ENCODE assay signal across 8 mouse cellular contexts in genomic region chr19:4169810-4170209, GRCm38 (mm10). TPM values are rescaled to one million over a fixed set of nuclear protein-coding genes. Genes with fewer than 3 reads are reported as not detected.
A peak's percentile ranks its signal among the peaks of the same experiment; 100 is the strongest.
DNase-seq lines count a peak whose midpoint lies in the region; ATAC-seq and TF ChIP-seq lines count a peak whose summit lies in the region.

No protein-coding gene starts in this region.

- peak overlapping the region; percentile 85 for H3K4me2 ChIP-seq in kidney, embryonic 16.5 days (replicated peaks; ENCODE audit: low read depth, low read length)

- TF ChIP-seq POLR2A in cerebellum, adult 2 months (IDR thresholded peaks at IDR 0.05; ENCODE audit: borderline replicate concordance, insufficient read depth, low read length): no peak

- no peak for DNase-seq in kidney, adult 9 months
- DNase-seq in cerebellum, adult 2 months: peak in 1 of 2 experiments; percentile 69
- no peak for DNase-seq in hindbrain, embryonic 10.5 days (ENCODE audit: low spot score)
- no peak for DNase-seq in midbrain, embryonic 10.5 days (ENCODE audit: low spot score)
- no peak for DNase-seq in left cerebral cortex, adult 18-20 months (ENCODE audit: low spot score in 2 of 2)
- DNase-seq in right cerebral cortex, postnatal 36 days (ENCODE audit: low spot score in 2 of 2): no peak
- no peak for DNase-seq in layer of hippocampus, adult 9-11 months

- H3K4me1 ChIP-seq in kidney, embryonic 16.5 days (ENCODE audit: insufficient read depth, low read length): peaks cover 29% of the 10 kb centered on the region
- peaks cover 5% of the 10 kb centered on the region; the same call in 1 of the 2 replicates for H3K4me1 ChIP-seq in cerebellum, adult 2 months (ENCODE audit: control insufficient read depth, insufficient read depth, low read length)
- H3K4me1 ChIP-seq in hindbrain, embryonic 10.5 days (replicated peaks): peaks cover 38% of the 10 kb centered on the region
- peaks cover 23% of the 10 kb centered on the region for H3K4me1 ChIP-seq in midbrain, embryonic 10.5 days

- H3K9ac ChIP-seq in kidney, embryonic 16.5 days (replicated peaks; ENCODE audit: low read length): peak overlapping the region; percentile 88

- ATAC-seq in kidney, embryonic 16.5 days (ENCODE audit: low FRiP score, low TSS enrichment): peak; percentile 58

- peak overlapping the region; percentile 74 for H3K27ac ChIP-seq in kidney, embryonic 16.5 days (ENCODE audit: low read length)
- H3K27ac ChIP-seq in cerebellum, adult 2 months (ENCODE audit: insufficient read depth, low read length): peak overlapping the region; percentile 86
- H3K27ac ChIP-seq in hindbrain, embryonic 10.5 days: peak overlapping the region; percentile 89
- peak overlapping the region; percentile 94 for H3K27ac ChIP-seq in midbrain, embryonic 10.5 days (replicated peaks)

- peak overlapping the region; percentile 50 for H3K4me3 ChIP-seq in kidney, embryonic 16.5 days (ENCODE audit: low read length)
- H3K4me3 ChIP-seq in cerebellum, adult 2 months (replicated peaks; ENCODE audit: insufficient read depth, low read depth, low read length): peak overlapping the region; percentile 73
- H3K4me3 ChIP-seq in hindbrain, embryonic 10.5 days: peak overlapping the region; percentile 50
- H3K4me3 ChIP-seq in midbrain, embryonic 10.5 days: peak overlapping the region; percentile 60

- no peaks in the 10 kb centered on the region for H3K9me3 ChIP-seq in kidney, embryonic 16.5 days (ENCODE audit: low read length)
- H3K9me3 ChIP-seq in hindbrain, embryonic 10.5 days: no peaks in the 10 kb centered on the region
- H3K9me3 ChIP-seq in midbrain, embryonic 10.5 days (replicated peaks): no peaks in the 10 kb centered on the region

- no peaks in the 10 kb centered on the region for H3K36me3 ChIP-seq in kidney, embryonic 16.5 days (ENCODE audit: insufficient read depth, low read length)
- no peaks in the 10 kb centered on the region for H3K36me3 ChIP-seq in hindbrain, embryonic 10.5 days
- H3K36me3 ChIP-seq in midbrain, embryonic 10.5 days: no peaks in the 10 kb centered on the region

- no peaks in the 10 kb centered on the region for H3K27me3 ChIP-seq in kidney, embryonic 16.5 days (ENCODE audit: insufficient read depth, low read length)
- H3K27me3 ChIP-seq in cerebellum, adult 2 months (ENCODE audit: control insufficient read depth, insufficient read depth, low read length): no peaks in the 10 kb centered on the region
- H3K27me3 ChIP-seq in hindbrain, embryonic 10.5 days (ENCODE audit: insufficient read depth, poor library complexity, severe bottlenecking): peaks cover 13% of the 10 kb centered on the region
- peaks cover 18% of the 10 kb centered on the region for H3K27me3 ChIP-seq in midbrain, embryonic 10.5 days (ENCODE audit: low read depth, poor library complexity, severe bottlenecking)

- 3% methylated on average over 27 of the region's 27 CpGs for WGBS in kidney, embryonic 16.5 days
- under 1% methylated on average over 27 of the region's 27 CpGs for WGBS in cerebellum, adult 2 months
- WGBS in hindbrain, embryonic 10.5 days: 9% methylated on average over 27 of the region's 27 CpGs
- 11% methylated on average over 27 of the region's 27 CpGs for whole genome bisulfite sequencing in midbrain, embryonic 10.5 days

- TF ChIP-seq CTCF in cerebellum, adult 2 months (IDR thresholded peaks at IDR 0.05; ENCODE audit: borderline replicate concordance, insufficient read depth, low read depth, low read length): no peak

RNA-seq across cellular contexts. Expression of gene Carns1, which starts 5.5 kb away (rescaled TPM):
- polyA plus RNA-seq in kidney, embryonic 16.5 days (2015; fragmentation: Nextera tagmentation; extraction: Ambion mirVana): 2.9 and 3.3 TPM in 2 replicates
- polyA plus RNA-seq in cerebellum, adult 2 months (2012; rRNA removed): 25.8 and 31.2 TPM in 2 replicates
- 3.5 and 3.9 TPM in 2 replicates for polyA plus RNA-seq in hindbrain, embryonic 10.5 days (2016; fragmentation: Nextera tagmentation; extraction: Ambion mirVana)
- polyA plus RNA-seq in midbrain, embryonic 10.5 days (2016; fragmentation: Nextera tagmentation; extraction: Ambion mirVana): 2.8 and 4.1 TPM in 2 replicates
- total RNA-seq in left cerebral cortex, adult 18-20 months (2021): 1 to 10 TPM; 5.1 to 9.2 TPM

RNA-seq across cellular contexts. Expression of gene Rps6kb2, which starts 6.7 kb away (rescaled TPM):
- polyA plus RNA-seq in kidney, embryonic 16.5 days (2015; fragmentation: Nextera tagmentation; extraction: Ambion mirVana): 62.9 and 63.7 TPM in 2 replicates
- polyA plus RNA-seq in cerebellum, adult 2 months (2012; rRNA removed): 93.6 and 95.0 TPM in 2 replicates
- polyA plus RNA-seq in hindbrain, embryonic 10.5 days (2016; fragmentation: Nextera tagmentation; extraction: Ambion mirVana): 65.4 and 77.0 TPM in 2 replicates
- polyA plus RNA-seq in midbrain, embryonic 10.5 days (2016; fragmentation: Nextera tagmentation; extraction: Ambion mirVana): 58.8 and 71.4 TPM in 2 replicates
- 10 to 100 TPM; 32.5 to 34.5 TPM for total RNA-seq in left cerebral cortex, adult 18-20 months (2021)

RNA-seq across cellular contexts. Expression of gene Ptprcap, which starts 16.4 kb away (rescaled TPM):
- 0.49 and 1.1 TPM in 2 replicates for polyA plus RNA-seq in kidney, embryonic 16.5 days (2015; fragmentation: Nextera tagmentation; extraction: Ambion mirVana)
- polyA plus RNA-seq in cerebellum, adult 2 months (2012; rRNA removed): 0.98 and 1.2 TPM in 2 replicates
- 0.51 and 0.76 TPM in 2 replicates for polyA plus RNA-seq in hindbrain, embryonic 10.5 days (2016; fragmentation: Nextera tagmentation; extraction: Ambion mirVana)
- 0.67 TPM in 1 of 2 replicates, not detected in the other for polyA plus RNA-seq in midbrain, embryonic 10.5 days (2016; fragmentation: Nextera tagmentation; extraction: Ambion mirVana)
- 1 to 10 TPM; 1.3 to 2.3 TPM for total RNA-seq in left cerebral cortex, adult 18-20 months (2021)

RNA-seq across cellular contexts. Expression of gene Tbc1d10c, which starts 21.3 kb away (rescaled TPM):
- 2.5 and 3.1 TPM in 2 replicates for polyA plus RNA-seq in kidney, embryonic 16.5 days (2015; fragmentation: Nextera tagmentation; extraction: Ambion mirVana)
- polyA plus RNA-seq in cerebellum, adult 2 months (2012; rRNA removed): 1.1 and 1.4 TPM in 2 replicates
- polyA plus RNA-seq in hindbrain, embryonic 10.5 days (2016; fragmentation: Nextera tagmentation; extraction: Ambion mirVana): 0.85 and 1.2 TPM in 2 replicates
- 0.85 and 1.2 TPM in 2 replicates for polyA plus RNA-seq in midbrain, embryonic 10.5 days (2016; fragmentation: Nextera tagmentation; extraction: Ambion mirVana)
- total RNA-seq in left cerebral cortex, adult 18-20 months (2021): 1 to 10 TPM; 1.0 to 1.1 TPM

RNA-seq across cellular contexts. Expression of gene Coro1b, which starts 21.4 kb away (rescaled TPM):
- polyA plus RNA-seq in kidney, embryonic 16.5 days (2015; fragmentation: Nextera tagmentation; extraction: Ambion mirVana): 201 and 218 TPM in 2 replicates
- 240 and 294 TPM in 2 replicates for polyA plus RNA-seq in cerebellum, adult 2 months (2012; rRNA removed)
- polyA plus RNA-seq in hindbrain, embryonic 10.5 days (2016; fragmentation: Nextera tagmentation; extraction: Ambion mirVana): 138 and 156 TPM in 2 replicates
- polyA plus RNA-seq in midbrain, embryonic 10.5 days (2016; fragmentation: Nextera tagmentation; extraction: Ambion mirVana): 133 and 138 TPM in 2 replicates
- 10 to 100 TPM; 77.9 to 81.3 TPM for total RNA-seq in left cerebral cortex, adult 18-20 months (2021)
